Mouse (Mus musculus) adipocyte (in vitro differentiated cells): Measurements from ENCODE around the gene Sar1b.
"Not testable (repeated sequence)": the region's sequence is repeated elsewhere in the genome, so short reads cannot be mapped to it uniquely, and the experiment has no call there.

Experiments
- DNase-seq: peaks from one replicate; pipeline ENCODE4 v3.0.0-alpha.2; 2016; ENCODE audit warnings: low spot score

Gene Sar1b

DNA sequence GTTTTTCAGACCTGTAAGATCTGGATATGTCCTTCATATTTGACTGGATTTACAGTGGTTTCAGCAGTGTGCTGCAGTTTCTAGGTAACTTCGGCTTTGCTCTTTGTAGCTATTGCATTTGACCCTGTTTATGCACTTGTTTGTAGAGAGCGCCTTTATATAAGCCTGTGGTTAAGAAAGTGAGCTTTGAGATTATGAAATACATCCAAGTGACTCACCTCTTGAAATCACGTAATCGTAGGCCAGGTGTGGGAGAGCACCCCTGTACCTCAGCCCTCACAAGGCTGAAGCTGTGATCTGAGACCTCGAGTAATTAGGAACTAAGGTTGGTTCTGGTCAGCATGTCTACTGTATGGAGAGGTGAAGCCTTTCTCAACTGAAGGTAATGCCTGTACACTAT lies 14.0 kb downstream of the Sar1b start:
- DNase-seq: no peak

DNA sequence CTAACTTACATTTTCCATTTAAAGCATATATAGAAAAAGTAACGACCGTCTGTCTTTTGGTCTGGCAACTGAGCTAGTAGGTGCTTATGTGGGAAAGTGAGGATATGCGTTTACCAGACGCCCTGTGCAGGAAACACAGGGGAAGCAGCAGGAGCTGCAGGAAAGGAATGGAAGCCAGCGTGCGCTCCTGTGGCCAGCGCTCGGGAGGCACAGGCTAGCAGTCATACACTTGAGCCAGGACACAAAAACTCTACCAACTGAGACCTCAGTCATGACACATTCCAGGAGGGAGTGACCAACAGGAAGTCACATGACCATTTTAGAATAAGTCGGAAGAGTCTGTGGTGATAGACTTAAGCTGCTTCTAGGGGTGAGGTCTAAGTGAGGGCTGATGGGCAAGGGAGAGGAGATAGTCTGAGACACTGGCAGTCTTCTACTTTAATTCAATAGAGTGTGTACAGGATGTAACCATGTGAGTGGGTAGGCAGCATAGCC lies 17.3 kb downstream of the Sar1b start:
- no peak for DNase-seq

DNA sequence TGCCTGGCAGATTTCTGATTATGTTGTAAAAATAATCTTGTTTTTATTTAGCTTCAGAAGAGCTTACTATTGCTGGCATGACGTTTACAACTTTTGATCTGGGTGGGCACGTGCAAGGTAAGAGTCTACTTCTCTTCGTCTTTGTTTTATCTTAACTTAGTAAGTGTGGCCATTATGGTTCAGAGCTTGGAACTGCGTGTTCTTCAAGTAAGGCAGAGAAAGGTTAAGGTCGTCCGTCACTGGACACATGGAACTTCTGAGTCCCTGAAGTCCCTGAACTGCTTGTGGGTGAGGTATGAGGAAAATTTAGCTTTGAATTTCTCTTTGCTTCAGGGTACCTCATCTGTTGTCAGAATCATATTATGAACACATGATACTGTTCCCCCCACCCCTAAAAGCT lies 19.2 kb downstream of the Sar1b start:
- no peak for DNase-seq

DNA sequence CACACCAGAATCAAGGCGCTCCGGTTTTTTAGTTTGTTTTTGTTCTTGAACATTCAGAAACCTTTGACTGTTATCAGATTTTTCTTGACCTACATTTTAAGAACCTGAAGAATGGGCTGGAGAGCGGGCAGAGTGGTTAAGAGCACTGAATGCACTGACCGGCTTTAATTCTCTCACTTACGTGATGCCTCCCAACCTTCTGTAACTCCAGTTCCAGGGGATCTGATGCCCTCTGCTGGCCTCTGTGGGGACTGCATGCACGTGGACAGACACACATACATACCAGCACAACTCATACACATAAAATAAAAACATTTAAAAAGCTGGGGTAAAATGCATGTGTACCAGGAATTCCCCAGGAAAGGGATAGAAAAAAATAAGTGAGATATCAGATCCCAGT lies 22.4 kb downstream of the Sar1b start:
- DNase-seq: peak; percentile 33

DNA sequence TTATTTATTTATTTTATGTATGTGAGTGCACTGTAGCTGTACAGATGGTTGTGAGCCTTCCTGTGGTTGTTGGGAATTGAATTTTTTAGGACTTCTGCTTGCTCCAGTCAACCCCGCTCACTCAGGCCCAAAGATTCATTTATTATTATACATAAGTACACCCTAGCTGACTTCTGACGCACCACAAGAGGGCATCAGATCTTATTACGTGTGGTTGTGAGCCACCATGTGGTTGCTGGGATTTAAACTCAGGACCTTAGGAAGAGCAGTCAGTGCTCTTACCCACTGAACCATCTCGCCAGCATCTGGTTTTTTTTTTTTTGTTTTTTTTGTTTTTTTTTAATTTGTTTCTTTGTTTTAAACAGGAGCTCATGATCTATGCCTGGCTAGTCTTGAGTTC lies 26.2 kb downstream of the Sar1b start:
- DNase-seq: not testable (repeated sequence)

DNA sequence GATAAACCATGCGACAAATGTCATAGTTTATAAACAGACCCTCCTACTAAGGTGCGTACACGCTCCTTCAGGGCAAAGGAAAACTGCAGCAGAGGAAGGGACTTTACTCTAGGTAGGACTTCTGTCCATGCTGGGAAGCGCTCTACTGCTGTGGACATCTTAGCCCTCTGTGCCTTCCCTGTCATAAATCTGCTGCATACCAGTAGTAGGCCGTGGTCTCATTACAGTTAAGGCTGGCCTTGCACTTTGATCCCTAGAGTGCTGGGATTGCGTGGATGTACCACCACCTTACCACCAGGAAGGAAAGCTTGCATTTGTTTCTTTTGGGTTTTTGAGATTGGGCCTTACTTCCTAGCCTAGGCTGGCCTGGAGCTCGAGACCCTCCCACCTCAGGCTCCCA lies 27.2 kb downstream of the Sar1b start:
- DNase-seq: no peak

DNA sequence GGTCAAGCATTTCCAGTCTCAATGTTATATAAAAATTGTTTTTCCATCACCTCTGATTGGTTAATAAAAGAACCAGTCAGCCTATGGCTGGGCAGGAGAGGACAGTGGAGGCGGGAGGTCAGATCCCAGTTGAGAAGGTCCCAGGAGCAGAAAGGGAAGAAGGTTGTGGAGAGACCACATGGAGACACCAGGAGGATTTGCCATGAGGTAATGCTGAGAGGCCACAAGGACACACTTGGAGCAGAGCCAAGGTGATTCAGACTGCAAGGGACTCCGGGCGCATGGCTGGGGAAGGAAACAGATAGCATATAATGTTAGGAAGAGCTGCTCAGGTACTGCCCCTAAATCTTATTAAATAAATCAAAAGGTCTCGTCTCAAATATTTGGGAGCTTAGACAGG lies 32.8 kb downstream of the Sar1b start:
- no peak for DNase-seq

DNA sequence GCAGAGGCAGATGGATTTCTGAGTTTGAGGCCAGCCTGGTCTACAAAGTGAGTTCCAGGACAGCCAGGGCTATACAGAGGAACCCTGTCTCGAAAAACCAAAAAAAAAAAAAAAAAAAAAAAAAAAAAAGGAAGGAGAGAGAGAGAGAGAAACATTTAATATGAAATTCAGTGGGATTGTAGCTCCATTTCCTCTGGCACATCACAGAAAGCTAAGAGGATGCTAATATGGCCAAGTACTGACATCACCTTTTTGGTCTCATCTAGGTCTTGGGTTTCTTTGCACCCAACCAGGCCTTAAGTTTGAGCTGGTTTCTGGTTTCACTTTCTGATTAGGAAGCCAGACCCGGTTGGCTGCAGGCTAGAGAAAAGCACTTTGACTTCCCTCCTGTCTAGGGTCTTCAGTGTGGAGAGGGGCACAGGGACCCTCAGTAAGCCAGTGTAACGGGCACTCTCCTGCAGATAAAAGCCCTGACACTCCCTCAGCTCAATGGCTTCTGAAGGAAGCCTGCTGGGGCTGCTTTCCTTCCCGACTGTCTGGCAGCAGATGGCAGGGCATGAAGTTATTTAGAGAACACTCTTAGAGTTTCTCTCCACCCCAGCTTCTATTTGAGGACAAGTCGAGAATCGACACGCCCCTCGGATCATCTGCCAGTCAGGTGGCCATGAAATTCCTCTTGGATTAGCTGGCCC lies 37.3 kb downstream of the Sar1b start:
- peak; percentile 52 for DNase-seq

DNA sequence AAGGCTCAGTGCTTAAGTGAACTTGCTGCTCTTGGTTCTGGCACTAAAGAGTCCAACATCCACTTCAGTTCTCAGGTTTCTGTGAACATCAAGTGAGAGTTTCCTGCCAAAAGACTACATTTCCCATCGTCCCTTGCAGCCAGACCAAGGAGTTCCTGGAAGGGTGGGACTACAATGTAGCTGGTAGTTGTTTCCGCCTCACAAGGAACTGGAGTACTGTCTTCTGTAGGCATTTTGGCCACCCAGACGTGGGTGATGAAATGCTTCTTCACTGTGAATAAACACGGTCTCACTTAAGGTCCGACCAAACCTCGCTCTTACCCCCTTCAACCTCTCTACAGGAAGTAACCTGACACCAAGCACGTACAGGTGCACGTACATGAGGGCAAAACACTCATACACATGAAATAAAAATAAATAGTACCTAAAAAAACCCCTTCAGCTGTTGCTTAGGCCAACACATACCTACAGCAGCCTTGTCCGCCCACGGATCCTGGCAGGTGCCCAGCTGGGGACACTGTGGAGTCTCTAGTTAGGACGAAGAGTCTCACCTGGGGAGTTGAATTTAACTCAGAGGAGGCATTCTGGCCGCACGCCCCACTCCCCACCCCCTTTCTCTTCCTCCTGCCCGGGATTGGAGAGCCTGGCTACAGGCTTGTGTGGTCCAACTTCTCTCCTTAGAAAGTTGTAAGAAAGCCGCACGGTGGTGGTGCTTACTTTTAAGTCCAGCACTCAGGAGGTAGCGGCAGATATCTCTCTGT lies 41.9 kb downstream of the Sar1b start:
- peak; percentile 45 for DNase-seq

DNA sequence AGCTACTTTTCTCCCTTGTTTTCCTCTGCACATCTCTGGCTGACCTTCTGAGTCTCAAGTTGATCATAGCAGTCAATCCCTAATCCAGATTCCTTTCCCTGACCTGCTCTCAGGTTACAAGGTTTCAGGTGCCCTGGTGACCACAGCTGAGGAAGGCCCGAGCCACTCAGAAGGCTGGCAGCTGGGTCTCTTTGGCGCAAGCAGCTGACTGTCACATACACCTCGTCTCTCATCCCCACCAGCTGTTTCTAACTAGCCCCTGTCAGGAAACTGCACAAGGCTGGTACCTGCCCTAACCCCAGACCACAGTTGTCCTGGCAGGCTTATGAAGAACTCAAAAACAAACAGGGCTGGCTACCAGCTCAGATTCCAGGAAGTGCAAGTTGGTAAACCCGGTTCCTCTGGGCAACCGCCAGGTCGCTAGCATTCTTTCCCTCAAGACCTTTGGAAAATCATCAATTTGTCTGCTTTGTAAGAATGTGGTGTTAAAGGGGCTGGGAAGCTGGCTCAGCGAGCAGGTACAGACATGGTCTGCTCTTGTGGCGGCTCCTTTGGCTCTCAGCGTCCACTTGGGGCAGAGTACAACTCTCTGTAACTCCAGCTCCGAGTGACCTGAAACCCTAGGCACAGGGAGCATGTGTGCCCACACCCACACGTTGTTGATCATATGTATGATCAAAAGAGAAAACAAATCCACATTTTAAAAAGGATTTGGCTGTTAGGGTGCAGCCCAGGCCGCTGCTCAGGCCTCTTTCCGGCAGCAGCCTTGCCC lies 43.8 kb downstream of the Sar1b start:
- DNase-seq: no peak

DNA sequence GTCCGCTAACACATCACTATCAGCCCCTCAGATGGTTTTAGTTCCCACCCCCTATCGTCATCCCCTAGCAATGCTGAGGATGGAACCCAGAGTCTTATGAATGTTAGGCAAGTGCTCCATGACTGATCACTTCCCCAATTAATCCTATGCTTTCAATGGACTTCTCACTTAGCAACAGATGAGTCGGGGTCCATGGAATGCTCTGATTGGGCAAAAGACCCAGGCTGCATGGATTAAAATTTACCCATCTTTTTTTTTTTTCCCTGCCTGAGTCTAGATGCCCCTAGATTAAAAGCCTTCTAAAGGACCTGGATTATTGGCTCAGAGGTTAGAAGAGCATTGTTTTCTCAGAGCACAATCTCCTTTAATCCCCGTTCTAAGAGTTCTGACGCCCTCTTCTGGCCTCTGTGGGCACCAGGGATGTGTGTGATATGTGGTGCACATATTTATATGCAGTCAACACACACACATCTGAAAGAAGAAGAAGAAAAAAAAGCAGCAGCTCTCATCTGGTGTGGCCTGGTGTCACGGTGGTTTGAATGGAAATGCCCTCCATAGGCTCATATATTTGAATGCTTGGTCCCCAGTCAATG lies 46.2 kb downstream of the Sar1b start:
- peak; percentile 63 for DNase-seq

DNA sequence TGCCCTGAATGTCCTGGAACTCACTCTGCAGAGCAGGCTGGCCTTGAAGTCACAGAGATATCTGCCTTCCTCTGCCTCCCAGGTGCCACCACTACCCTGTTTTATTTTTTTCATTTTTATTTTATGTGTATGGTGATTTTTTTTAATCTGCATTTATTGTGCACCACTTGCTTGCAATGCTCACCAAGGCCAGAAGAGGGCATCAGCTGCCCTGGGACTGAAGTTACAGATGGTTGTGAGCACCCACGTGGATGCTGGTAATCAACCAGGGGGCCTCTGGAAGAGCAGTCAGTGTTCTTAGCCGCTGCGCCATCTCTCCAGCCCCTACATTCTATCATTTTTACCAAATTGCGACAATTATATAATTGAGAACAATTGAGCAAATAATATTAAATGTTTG lies 47.7 kb downstream of the Sar1b start:
- no peak for DNase-seq

DNA sequence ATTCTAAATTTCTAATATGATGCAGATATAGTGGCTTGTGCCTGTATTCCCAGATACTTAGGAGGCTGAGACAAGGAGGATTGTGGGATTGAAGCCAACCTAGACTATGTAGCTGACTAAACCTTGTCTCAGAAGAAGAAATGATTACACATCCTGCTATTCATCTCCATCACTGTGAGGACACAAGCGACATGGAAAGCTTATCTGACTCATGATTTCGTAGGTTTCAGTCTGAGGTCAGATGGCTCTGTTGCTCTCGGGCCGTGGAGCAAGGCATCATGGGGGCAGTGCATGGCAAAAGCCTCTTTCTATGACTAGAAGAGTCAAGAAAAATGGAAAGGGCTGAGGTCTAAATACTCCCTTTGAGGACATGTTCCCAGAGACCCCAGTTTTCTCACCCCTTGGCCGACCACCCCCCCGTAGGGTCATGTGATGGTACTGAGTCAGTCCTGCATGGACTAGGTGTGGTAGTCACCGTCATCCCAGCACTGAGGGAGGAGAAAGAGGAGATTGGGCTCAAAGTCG lies 48.6 kb downstream of the Sar1b start:
- DNase-seq: no peak

DNA sequence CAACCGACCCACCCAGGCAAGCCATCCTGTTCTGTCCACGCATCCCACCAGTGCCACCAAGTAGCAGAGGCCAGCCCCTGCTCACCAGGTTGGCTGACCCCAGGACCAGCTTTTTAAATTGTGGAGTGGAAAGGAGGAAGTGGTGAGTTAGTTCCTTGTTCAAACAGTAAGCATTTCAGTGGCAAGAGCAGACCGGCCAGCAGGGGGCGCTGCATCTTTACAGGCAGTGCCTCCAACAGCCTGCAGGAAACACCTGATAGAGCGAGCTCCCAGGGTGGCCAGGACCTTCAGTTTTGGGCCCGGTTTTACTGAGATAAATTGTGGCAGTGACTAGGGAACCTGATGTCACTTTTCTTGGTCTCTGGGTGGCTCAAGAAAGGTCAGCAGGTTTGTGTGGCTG lies 54.3 kb downstream of the Sar1b start:
- peak; percentile 86 for DNase-seq

DNA sequence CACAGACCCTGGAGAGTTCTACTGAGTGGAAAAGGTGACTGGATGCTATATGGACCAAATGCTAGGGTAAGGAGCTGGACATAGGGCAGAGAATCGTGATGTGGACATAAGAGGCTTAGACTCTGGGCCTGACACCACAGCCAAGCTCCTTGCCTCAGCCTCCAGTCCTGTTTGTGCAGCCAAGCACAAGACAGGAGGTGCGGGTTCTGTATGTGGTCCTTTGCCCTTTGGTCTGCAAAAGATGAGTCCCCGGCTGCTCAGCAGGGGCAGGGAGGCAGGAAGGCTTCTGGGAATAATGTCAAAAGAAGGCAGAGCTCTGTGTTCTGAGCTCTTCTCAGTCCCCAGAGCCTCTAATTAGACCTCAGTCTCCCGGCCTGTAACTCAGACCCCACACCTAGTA lies 55.4 kb downstream of the Sar1b start:
- no peak for DNase-seq

DNA sequence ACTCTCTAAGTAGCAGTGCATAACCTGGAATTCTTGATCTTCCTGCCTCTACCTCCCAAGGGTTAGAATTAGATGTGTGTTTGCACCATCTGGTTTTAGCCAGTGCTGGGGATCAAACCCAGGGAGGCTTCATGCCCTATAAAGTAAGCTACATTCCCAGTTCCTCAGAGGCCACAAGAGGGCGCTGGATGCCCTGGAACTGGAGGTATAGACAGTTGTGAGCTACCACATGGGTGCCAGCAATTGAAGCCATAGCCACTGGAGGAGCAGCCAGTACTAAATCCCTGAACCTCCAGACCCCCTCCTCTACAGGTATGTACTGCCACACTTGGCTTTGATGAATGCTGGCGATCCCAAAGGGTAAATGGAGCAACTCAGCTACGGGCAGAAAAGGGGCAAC lies 56.5 kb downstream of the Sar1b start:
- DNase-seq: peak; percentile 75

DNA sequence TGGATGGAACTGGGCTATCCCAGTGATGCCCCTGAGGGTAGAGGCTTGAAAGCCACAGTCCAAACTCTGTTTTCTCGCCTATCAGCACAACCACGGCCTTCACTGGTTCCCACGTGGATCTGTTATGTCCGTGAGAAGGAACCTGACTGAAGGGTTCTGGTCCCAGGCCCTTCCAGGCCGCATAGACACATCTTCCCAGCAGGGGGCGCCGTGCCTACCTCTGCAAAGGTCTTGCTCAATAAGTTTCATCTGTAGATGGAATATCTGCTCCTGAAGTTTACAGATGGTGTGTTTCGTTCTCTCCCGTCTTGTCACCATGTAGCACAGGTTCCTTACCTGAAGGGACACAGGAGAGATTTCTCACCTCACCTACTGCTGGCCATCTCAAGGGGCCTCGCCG lies 57.4 kb downstream of the Sar1b start:
- DNase-seq: peak; percentile 74

DNA sequence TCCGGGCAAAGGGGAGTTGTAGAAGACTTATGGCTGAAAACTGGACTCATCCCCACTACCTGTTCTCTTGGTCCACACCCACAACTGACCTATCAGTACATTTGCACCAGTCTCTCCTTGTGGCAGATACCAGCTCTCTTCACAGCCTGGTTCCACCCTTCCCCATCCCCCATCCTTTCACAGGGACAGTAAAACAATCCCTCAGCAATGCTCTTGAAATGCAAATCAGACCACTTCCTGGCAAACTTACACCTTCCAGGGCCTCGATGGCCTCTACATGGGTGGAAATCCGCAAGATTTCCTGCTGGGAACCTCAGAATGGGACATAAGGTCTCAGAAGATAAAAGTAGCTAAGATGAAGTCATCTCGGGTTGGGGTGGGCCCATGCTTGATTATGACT lies 59.2 kb downstream of the Sar1b start:
- DNase-seq: no peak

DNA sequence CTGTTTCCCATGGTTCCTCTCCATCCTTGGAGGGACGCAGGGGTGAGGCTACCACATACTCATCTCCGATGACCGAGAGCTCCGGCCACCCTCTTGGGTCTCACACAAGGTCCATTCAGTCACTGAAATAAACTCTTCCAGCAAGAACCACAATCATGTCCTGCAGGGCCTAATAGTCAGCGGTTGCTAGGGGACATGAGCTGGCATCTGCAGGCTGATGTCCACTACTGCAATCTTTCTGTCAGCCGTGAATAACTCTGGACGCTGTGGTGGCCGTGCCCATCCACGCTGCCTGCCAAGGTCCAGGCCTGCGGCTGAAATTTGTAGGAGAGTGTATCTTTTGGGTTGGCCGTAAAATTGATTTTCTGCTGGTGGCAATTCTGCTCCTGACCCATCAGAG lies 59.8 kb downstream of the Sar1b start:
- no peak for DNase-seq

DNA sequence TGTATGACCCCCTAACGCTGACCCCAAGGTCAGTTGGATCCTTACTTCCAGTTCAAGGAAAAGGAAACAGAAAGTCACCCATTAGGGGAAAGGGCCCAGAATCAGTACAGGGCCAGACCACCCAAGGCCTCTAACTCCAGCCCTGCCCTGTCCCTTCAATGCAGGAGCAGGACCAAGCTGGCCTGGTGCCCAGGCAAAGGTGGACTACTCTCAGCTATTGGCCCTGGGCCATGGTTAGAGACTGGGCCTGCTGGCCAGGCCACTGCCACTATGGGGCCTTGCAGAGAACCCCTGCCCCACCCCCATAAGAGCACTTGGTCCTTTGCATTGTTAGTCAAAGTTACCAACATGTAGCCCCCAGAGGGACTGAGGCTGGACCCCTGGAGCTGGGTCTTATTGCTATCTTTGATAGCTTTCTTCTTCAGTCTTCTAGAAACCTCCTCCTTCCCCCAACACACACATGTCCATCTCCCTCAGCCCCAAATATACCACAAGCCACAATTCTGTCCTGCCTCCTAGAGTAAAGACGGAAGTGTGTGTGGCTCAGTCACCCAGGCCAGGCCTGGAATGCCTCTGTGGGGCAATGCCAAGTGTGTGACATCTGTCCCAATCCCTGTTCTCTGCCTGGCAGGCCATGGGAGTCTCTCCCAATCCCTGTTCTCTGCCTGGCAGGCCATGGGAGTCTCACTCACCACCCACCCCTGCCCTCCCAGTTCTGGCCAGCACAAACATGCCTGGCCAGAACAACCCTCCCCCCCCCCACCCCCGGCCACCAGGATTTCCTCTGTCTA lies 60.7 kb downstream of the Sar1b start:
- peak; percentile 92 for DNase-seq

DNA sequence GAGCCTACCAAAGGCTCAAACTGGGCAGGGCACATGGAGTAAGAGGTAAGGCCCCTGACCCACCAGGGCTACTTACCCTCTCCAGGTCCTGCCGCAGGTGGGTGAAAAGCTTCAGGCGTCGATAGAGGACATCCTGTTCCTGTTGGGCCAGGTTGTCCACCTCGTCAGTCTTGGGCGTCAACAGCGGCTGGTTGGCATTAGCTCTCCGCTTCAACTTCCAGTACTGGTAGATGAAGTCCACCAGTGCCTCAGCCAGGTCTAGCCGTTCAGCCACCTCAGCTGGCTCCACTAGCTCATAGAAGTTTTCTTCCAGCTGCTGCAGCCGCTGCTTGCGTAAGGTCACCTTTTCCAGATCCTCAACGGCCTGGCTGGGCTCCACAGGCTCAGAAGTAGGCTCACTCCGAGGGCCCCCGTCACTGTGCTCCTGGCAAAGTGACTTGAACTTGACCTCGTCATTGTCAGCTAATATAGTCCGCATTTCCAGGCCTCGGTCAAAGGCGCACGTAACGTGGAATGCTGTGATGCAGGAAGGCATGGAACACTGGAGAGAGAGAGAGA lies 61.5 kb downstream of the Sar1b start:
- DNase-seq: no peak
